Mouse (Mus musculus) G1E-ER4 (cell line): Measurements from ENCODE around the gene Pitpnb. TPM values are rescaled to one million over a fixed set of nuclear protein-coding genes. Genes with fewer than 3 reads are reported as not detected.

Source experiments
- GATA1 ChIP-seq: IDR thresholded peaks from one replicate; pipeline ENCODE4 v1.8.0; 2012; ENCODE audit warnings: low read length, inconsistent platforms
- polyA plus RNA-seq: library from polyadenylated mRNA; stranded (reverse); fragments of >175 nt; gene quantifications from 2 replicates; pipeline ENCODE4 v1.2.3, GENCODE M21; 2012

Pitpnb gene
- polyA plus RNA-seq, 1 experiment, result 21.5 TPM

- TF ChIP-seq GATA1, result no peak
These were observed 3.1 kb upstream of the Pitpnb start for GRCm38 (mm10) chr5:111327420-111327819.

GRCm38 (mm10) chr5:111329782-111330416 is 664 bp upstream of the Pitpnb start:
- TF ChIP-seq GATA1, result no peak

- TF ChIP-seq GATA1, result no peak
These were observed 504 bp downstream of the Pitpnb start for GRCm38 (mm10) chr5:111331099-111331435.

GRCm38 (mm10) chr5:111335939-111336691 is 5.6 kb downstream of the Pitpnb start:
- no peak for TF ChIP-seq GATA1

- no peak for TF ChIP-seq GATA1
These were observed 11.0 kb downstream of the Pitpnb start for GRCm38 (mm10) chr5:111341609-111342008.

- no peak for TF ChIP-seq GATA1
These were observed 14.3 kb downstream of the Pitpnb start for GRCm38 (mm10) chr5:111344721-111345400.

GRCm38 (mm10) chr5:111356811-111357617 is 26.5 kb downstream of the Pitpnb start:
- no peak for TF ChIP-seq GATA1

GRCm38 (mm10) chr5:111360546-111360945 is 30.0 kb downstream of the Pitpnb start:
- TF ChIP-seq GATA1, result no peak

- no peak for TF ChIP-seq GATA1
These were observed 30.5 kb downstream of the Pitpnb start for GRCm38 (mm10) chr5:111361058-111361457.

GRCm38 (mm10) chr5:111361846-111362245 is 31.3 kb downstream of the Pitpnb start:
- TF ChIP-seq GATA1, result no peak

- no peak for TF ChIP-seq GATA1
These were observed 33.0 kb downstream of the Pitpnb start for GRCm38 (mm10) chr5:111363446-111364062.

- no peak for TF ChIP-seq GATA1
These were observed 34.0 kb downstream of the Pitpnb start for GRCm38 (mm10) chr5:111364533-111364932.

- TF ChIP-seq GATA1, result no peak
These were observed 35.6 kb downstream of the Pitpnb start for GRCm38 (mm10) chr5:111366140-111366539.

GRCm38 (mm10) chr5:111367937-111368517 is 37.5 kb downstream of the Pitpnb start:
- TF ChIP-seq GATA1, result no peak

- no peak for TF ChIP-seq GATA1
These were observed 38.0 kb downstream of the Pitpnb start for GRCm38 (mm10) chr5:111368576-111368975.
